Mouse (Mus musculus) cerebellum, adult (tissue): ENCODE data around the gene Crtc1.

Experiments used
- ATAC-seq: cut with Nextera tagmentation; 2 replicates; pipeline ENCODE4 v1.9.2; 2017; ENCODE audit warnings: mild to moderate bottlenecking, moderate library complexity, mixed read lengths; ENCODE audit not compliant: insufficient number of reproducible peaks, low FRiP score, low TSS enrichment

Gene Crtc1

DNA sequence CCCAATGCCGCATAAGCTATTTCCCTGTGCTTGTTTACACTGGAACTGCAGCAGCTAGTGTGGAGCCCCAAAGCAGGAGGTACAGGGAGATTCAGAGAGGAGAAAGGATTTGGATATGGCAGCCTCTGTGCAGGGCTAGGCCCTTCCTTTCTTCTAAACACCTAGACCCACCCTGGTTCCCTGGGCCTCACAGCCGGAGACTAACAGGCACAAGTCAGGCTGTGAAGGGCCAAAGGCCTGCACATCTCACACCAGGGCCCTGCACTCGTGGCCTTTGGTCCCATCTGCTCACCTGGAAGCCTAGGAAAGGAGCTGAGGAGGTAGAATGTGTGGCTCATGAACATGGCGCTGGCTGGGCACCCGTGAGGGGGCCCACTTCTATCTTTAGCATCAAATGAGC is 43.2 kb downstream of the Crtc1 start:
- ATAC-seq, result no peak

DNA sequence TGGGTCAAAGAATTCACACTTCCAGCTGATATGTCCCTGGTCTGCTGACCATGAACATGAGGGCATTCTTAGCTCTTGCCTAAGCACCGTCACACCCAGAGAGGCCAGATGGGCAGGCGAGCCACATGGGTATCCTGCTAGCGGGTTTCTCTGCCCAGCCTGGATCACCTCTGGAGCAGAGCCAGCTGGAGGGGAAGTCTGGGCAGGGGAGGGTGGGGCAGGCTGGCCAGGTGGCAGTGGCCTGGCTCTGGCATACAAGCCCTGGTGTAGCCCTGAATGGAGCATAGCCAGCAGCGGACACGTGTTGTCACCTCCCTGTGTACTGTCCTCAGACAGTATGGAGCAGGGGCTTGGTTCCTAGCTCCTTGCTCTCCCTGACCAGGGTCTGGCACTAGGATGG is 43.7 kb downstream of the Crtc1 start:
- ATAC-seq, result peak; percentile 67

DNA sequence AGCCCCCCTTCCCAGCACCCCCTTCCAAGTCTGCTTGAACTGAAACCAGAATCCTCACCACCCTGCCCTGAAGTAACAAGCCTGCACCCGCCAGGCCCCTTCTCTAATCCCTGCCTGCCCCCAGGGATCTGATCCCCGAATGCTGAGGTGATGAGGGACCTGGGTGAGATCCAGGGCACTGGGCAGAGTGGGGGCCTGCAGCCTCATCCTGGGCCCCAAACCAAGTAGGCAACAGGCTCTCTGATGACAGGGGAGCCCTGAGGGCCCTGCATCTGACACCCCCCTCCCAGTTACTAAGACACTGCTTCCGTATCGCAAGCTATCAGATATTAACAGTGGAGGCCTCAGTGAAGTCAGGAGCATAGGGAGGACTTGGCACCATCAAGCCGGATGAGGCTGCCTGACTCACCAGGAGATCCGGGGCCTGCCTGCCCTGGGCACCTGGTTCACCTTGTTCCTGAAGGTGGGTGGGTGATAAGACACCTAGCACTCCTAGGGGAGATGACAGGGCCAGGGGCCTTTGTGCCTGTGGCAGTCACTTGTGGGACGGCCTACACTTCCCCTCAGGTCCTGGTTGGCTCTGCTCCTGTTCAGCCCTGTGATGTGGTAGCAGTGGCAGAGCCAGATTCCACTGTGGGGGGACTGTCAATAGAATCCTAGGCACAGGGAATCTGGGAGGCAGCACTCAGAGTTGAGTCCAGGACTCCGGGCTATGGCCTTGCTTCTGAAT is 44.9 kb downstream of the Crtc1 start:
- ATAC-seq, result no peak

DNA sequence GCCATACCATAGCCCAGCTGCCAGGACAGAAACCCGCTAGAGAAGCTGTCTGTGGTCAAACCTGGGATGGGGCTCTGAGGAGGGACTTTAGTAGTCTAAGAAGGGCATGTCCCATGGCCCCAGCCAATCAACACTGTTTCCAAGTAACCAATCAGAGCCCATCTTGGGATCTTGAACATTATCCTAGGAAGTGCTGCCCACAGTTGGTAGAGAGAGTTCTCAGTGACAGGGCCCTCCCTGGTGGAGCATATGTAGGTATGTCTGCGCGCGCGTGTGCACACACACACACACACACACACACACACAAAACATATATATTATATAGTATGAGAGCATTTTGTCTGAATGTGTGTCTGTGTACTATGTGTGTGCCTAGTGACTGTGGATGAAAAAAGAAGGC is 46.3 kb downstream of the Crtc1 start:
- ATAC-seq, result no peak

DNA sequence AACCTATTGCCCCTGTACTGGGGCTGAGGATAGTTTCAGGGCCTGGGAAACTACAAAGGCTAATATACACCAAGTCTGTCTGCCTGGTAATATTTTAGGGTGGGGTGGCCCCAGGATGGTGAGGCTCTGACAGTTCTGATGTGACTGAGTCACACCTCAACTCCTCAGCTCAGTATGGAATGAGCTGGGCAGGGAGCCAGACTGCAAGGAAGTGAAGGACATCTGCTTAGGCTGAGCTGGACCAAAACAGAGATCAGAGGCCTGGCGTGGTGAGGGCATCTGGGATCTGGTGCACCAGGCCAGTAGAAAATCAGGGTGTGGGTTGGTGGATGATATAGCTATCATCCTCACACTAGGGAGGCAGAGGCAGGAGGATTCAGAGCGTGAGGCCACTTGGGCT is 49.7 kb downstream of the Crtc1 start:
- ATAC-seq, result no peak

DNA sequence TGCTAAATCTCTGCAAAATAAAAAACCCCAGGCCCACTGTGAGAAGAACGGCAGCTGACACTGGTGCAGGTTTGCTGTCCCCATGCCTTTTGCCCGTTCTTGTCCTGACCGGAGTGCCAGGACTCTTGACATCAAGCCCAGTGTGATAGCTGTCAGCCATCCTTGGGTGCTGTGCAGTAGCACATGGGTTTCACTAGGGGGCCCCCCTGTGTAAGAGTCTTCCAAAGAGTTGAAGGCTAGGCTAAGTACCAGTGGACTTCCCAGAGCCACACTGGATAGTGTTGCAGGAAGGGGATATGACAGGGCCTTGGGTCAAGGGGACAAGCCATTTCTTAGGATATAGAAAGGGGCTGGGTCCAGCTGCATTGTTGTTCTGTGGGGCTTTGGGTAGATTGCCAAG is 56.1 kb downstream of the Crtc1 start:
- ATAC-seq, result peak; percentile 47; the same call in 1 of the 2 replicates

DNA sequence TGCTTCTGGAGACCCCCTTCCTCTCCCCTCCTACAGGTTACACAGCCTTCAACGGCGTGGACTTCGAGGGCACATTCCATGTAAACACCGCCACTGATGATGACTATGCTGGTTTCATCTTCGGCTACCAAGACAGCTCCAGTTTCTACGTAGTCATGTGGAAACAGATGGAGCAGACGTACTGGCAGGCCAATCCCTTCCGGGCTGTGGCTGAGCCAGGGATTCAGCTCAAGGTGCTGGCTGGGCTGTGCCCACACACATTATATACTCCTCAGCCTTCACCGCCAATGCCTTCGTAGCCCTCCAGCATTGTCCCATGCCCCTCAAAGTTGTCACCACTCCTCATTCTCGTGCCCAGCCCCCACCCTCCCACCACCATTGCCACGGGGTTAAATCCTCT is 59.3 kb downstream of the Crtc1 start:
- no peak; the same call in 1 of the 2 replicates for ATAC-seq

DNA sequence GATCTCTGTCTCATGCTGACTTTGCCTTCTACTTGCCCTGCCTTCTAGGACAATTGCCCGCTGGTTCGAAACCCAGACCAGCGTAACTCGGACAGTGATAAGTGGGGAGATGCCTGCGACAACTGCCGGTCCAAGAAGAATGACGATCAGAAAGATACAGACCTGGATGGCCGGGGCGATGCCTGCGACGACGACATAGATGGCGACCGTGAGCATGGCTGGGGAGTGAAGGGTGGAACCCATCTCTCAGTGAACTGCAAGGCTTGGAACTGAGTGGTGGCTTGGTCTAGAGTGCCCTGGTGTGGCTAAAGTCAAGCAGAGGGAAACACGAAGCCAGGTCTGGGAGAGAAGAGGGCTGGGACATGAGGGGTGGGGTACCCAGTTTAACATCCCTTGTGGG is 62.3 kb downstream of the Crtc1 start:
- ATAC-seq, result no peak

DNA sequence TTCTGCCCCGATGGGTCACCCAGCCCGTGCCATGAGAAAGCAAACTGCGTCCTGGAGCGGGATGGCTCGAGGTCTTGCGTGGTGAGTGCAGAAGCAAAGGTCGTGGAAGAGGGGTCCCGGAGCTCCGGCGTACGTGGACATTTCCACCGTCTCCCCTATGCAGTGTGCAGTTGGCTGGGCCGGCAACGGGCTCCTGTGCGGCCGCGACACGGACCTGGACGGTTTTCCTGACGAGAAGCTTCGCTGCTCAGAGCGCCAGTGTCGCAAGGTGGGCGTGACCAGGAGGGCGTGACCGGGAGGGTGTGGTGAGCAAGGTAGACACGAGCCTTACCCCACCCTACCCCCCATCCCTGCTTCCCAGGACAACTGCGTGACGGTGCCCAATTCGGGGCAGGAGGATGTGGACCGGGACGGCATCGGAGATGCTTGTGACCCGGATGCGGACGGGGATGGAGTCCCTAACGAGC is 63.1 kb downstream of the Crtc1 start:
- no peak for ATAC-seq

DNA sequence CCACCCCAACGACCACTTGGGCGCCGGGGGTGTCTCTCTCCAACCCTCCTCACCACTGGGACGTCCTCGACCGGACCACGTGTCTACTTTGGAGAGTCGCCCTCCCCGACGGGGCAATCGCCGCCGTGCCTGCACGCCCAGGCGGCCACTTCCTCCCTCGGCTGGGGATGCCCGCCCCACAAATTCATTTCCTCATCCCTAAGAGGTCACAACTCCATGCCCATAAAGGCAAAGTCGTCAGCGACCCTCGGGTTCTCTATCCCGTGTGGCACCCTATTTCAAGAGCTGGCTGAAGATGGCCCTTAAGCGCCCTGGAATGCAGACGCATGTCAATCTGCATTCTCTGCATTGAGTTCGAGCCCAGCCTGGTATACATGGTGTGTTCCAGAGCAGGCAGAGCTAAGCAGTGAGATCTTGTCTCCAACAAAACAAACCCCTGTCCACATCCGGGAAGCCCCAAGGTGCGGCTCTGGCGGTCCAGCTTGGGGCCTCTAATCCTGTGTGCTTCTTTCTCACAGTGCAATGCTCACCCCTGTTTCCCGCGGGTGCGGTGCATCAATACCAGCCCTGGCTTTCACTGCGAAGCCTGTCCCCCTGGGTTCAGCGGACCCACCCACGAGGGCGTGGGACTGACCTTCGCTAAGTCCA is 64.0 kb downstream of the Crtc1 start:
- ATAC-seq, result no peak

DNA sequence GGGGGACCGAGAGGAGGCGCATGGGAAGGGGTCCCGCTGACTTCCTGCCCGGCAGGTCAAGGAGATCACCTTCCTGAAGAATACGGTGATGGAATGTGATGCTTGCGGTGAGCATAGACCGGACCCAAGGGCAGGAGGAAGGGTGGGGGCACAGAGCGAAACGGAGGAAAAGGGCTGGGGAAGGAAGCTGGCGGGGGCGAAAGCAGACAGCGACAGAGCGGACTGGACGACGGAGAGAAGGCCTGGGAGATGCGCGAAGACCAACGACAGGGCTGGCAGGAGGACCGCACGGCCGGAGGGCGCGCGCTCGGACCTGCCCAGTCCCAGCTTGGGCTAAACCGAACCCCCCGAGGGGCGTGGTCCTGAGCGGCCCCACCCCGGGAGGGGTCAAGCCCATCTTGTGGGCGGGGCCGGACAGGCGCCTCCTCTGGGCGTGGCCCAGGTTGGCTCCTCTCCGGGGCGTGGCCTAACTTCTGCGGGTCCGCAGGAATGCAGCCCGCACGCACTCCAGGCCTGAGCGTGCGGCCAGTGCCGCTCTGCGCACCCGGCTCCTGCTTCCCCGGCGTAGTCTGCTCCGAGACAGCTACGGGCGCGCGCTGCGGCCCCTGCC is 65.0 kb downstream of the Crtc1 start:
- ATAC-seq, result peak; percentile 50; the same call in 1 of the 2 replicates

DNA sequence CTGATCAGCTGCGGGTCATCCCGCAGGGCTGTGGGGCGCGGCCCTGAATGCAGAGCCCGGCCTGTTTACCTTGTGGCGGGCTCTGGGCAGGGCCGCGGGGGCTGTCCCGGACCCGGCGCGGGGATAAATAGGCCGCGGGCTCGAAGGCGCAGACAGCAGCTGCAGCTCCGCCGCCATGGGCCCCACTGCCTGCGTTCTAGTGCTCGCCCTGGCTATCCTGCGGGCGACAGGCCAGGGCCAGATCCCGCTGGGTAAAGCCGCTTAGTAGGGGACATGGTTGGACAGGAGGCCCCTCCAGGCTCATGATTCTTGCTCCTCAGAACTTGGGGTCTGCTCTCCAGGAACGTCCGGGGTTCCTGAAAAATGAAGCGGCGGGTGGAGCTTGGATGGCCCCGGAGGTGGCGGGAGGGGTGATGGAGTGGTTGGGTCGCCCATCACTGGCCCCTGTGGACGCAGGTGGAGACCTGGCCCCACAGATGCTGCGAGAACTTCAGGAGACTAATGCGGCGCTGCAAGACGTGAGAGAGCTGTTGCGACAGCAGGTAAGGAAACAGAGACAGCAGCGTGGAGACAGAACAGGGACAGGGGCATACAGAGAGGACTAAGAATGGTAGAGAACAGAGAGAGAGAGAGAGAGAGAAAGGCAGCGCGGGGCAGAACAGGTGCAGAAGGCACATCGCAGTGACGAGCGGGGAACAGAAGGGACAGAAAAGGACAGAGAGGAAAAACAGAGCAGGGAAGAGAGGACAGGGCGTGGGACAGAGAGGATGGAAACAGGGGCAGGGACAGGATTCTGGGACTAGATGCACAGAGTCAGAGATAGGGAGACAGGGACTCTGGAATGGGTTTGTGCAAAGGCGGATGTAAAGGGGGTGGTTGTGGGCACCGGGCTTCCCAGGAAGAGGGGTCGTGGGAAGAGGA is 65.7 kb downstream of the Crtc1 start, which contains the start of gene Comp:
Gene Comp (plus strand): TSS at position 162 of the 921 bp plus-strand sequence.
- 0 out of 2 replicates have a peak, but pooled peaks have one; percentile 17 for ATAC-seq

DNA sequence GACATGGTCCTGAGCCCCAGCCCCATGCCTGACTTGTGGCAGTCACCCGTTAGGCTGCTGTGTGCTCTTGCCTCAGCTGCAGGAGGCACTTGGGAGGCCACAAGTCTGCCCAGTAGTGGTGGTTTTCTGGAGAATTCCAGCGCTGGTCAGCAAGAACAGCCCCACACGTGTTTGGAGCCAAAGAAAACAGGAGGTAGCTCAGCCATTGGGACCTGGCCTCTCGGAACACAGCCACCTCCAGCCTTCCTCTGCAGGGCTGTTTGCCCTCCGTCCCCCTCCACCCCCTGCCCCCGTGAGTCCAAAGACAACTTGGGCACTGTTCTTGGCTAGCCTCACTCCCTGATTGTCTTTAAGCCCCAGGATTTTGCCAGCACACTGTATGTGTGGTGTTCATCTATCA is 67.4 kb downstream of the Crtc1 start:
- no peak for ATAC-seq

DNA sequence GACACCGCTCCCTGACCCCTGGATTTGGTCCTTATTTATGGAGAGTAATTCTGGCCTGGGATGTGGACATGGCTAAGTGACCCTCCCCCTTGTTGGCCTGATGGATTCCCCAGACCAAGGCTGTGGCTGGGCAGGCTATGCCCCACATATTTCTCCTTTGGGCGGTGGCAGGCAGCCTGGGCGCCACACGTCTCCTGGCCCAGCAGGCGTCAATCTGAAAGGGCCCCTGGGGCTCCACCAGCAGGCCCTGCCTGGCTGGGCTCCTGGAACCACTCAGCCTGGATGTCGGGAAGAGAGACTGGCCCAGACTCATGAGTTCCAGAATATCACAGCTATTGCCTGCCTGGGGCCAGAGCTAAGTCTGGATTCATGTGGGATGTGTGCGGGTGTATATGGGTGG is 68.9 kb downstream of the Crtc1 start:
- ATAC-seq, result no peak

DNA sequence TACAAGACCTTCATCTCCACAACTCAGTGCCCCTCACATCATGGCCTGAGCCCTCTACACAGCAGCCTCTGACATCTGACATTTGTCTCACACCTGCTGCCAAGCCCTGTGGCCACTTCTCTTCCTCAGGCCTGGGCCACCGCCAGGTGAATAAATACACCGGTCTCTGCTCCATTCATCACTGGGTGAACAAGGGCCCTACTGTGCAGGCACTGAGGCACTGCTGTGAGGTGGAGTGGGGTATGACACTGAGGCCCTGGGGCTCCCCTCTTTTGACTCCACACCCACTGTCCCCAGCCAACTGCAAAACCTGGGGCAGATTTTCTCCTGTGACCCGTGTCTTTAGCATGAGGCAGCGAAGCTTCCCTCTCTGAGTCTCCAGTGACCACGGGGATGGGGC is 72.8 kb downstream of the Crtc1 start:
- no peak for ATAC-seq

DNA sequence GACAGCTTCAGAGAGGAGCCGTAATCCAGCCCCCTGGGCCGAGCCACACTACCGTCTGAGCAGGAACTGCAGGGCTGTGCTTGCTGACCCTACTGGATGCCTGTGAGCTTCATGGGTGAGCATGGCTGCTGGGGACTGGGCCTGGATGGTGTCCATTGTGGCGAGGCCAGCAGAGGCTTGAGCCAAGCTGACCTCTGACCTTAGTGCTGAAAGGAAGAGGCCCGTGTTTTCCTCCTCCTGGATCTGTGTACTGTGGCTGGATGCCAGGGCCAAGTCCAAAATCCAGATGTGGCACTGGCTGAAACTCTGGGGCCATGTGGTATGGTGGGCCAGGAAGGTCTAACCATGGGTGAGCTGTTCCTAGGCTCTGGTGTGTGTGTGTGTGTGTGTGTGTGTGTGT is 75.3 kb downstream of the Crtc1 start:
- no peak for ATAC-seq

DNA sequence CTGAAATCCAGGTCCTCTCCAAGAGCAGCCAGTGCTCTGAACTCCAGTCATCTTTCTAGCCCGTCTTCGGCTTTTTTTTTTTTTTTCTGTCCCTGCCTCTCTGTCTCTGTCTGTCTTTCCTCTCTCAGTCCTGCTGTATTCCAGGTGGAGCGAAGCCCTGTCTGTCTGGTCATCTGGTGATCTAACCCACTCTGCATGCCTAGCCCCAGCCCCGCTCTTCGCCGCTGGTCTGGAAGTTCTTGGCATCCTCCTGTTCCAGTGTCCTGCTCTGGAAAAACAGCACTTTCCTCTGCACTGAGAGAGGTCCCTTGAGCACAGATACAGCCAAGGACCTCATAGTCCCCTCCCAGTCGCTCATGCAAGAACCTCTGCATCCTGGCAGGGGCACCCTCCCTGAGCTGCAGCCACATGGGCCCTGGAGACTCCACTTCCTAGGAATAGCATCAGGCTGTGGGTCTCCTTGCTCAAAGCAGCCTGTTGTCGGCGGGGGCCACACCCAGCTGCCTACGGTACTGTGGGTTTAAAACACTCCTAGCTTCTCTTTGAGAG is 77.8 kb downstream of the Crtc1 start:
- no peak for ATAC-seq

DNA sequence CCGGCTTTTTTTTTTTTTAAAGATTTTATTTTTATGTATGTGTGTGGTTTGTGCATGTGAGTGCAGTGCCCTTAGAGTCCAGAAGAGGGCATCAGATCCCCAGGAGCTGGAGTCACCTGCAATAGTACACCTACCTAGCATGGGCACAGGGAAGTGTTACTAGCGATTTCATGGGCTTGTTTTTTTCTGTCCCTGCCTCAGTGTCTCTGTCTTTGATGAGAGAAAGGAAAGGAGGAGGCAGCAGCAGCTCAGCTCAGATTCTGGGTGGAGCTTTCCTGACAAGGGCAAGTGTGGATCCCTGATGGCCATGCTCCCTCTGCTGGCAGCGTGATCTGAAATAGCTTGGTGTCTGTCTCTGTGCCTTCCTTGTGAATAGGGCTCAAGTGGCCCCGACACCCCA is 78.6 kb downstream of the Crtc1 start:
- no peak for ATAC-seq

DNA sequence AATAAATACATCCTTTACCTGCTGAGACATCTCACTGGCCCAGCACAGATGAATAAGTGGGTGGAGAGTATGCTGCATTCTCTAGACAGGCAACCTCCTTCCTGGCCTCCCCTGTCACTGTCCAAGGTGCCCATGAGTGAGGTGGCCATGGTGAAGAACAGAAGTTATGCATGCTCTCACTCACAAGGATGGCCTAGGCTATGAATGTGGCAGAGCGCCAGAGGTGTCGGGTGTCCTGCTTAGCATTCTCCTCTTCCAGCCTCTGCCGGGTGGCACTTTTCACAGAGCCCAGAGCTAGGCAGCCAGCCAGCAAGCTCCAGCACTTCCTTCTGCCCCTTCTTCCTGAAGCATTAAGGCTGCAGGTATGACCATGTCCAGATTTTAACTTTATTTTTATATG is 80.0 kb downstream of the Crtc1 start:
- no peak for ATAC-seq

DNA sequence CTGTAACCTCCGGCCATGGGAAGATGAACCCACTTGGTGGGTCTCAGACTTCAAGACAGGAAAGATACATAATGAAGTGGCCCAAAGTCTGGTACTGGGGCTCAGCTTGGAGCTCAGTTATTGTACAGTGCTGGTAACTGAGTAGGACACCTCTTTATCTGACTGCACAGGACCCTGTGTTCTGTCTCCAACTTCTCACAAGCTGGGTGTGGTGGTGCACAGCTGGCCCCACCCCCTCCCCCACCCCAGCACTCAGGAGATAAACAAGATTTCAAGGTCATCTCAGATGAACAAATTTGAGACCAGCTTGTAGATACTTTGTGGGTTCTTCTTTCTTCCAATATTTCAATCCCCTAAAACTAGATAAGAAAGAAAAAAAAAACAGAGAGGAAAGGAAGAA is 83.3 kb downstream of the Crtc1 start:
- ATAC-seq, result no peak
